Mouse (Mus musculus): Measurements from ENCODE around the gene Itga8.

DNA sequence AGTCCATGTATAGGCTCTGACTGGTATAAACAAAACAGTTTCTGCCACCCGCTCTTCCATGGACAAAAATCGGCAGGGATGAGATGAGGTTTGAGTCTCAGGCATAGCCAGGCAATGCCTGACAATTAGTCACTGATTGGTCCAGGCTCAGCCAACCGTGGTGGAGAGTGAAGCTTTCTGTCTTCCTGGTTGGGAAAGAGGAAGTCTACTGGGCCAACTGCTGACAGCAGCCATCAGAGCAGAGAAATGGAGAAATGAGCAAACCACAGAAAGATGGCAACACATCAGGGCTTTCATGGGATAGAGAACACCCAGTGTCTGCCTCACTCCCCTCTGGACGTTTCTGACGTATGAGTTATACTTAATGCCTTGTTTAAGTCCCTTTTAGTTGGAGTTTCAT lies 15.6 kb upstream of the Itga8 start:
- no peak for TF ChIP-seq CTCF (IDR thresholded peaks at IDR 0.05; ENCODE audit: borderline replicate concordance, control insufficient read depth, extremely low read depth, insufficient read depth, low read length, poor library complexity)
- no peak for TF ChIP-seq POLR2A (IDR thresholded peaks at IDR 0.05; ENCODE audit: control insufficient read depth, extremely low read depth, insufficient read depth, low read length, poor library complexity)

Data from thymus, adult 2 months (tissue).